Mouse (Mus musculus) layer of hippocampus, postnatal 25 days (tissue): ENCODE results near the gene AC140267.1. TPM values are rescaled to one million over a fixed set of nuclear protein-coding genes. Genes with fewer than 3 reads are reported as not detected.

ENCODE experiments used
- DNase-seq, 2 experiments: peaks; one replicate each; pipeline ENCODE4 v3.0.0; 2022; ENCODE audit warnings: mixed read lengths in 2 of 2, low spot score in 1 of 2; ENCODE audit errors: extremely low spot score in 1 of 2
- total RNA-seq, 2 experiments: library from RNA; stranded (reverse); gene quantifications; 2 replicates each; pipeline ENCODE4 v1.2.3; 2021

AC140267.1 gene
- total RNA-seq, 2 experiments from 2014 or later = 6.3 to 21.1 TPM

DNA sequence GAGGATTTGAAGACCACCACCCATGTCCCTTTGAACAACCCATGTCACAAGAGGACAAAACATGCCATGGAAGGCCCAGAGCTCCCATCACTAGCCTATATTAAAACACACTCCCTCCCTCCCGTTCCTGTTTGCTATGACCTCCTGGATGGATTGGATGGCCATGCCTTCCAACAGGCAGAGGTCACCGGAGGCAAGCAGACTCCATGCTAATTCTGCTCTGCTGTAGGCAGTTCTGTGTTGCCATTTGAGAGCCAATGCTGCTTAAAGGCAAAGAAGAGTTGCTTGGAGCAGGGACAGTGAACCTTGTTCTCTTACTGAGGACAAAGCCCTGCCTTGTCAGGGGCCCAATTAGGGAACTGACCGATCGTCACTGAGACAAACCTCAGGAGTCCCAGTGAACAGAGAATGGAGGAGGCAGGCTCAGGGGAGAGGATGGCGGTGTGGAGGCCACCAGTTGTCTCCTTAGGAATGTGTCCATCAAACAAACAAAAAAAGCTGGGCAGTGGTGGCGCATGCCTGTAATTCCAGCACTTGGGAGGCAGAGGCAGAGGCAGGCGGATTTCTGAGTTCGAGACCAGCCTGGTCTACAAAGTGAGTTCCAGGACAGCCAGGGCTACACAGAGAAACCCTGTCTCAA is 23.9 kb downstream of the AC140267.1 start:
- no peak for DNase-seq

DNA sequence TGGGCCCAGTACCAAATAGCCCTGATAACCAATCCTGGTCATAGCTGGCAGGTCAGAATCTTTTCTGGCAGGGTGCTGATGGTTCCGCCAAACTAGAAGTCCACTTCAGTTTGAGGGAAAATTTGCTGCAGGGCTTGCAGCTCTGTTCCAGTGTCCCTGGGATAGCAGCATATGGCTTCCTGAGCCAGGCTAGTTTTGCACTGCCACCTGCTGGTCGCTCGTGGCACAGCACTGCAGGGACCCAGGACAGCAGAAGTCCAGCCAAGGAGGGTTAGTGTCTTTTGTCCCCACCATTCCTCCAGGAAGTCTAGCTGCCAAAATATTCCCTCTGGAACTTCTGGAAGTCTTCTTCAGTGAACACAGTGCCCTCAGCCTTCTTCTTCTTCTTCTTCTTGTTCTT is 25.0 kb downstream of the AC140267.1 start:
- peak; percentile 79 to 97 for DNase-seq

DNA sequence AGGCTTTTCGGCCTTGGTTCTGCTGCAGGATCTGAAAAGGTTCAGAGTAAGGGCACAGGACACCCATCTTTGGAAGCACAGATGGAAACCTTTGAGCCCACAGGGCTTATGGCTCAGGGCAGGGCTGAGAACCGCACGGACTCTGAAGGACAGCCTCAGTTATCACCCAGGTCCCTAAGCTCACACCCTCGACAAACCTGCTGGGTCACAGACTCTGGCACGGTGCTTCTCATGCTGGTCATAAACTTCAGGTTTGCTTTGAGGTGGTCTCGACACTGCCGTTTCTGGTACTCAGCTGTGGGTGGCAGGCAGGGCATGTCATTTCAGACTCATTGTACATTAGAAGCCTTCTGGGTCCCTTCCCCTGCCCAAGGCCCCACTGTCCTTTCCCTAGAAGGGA is 25.5 kb downstream of the AC140267.1 start:
- DNase-seq = no peak

DNA sequence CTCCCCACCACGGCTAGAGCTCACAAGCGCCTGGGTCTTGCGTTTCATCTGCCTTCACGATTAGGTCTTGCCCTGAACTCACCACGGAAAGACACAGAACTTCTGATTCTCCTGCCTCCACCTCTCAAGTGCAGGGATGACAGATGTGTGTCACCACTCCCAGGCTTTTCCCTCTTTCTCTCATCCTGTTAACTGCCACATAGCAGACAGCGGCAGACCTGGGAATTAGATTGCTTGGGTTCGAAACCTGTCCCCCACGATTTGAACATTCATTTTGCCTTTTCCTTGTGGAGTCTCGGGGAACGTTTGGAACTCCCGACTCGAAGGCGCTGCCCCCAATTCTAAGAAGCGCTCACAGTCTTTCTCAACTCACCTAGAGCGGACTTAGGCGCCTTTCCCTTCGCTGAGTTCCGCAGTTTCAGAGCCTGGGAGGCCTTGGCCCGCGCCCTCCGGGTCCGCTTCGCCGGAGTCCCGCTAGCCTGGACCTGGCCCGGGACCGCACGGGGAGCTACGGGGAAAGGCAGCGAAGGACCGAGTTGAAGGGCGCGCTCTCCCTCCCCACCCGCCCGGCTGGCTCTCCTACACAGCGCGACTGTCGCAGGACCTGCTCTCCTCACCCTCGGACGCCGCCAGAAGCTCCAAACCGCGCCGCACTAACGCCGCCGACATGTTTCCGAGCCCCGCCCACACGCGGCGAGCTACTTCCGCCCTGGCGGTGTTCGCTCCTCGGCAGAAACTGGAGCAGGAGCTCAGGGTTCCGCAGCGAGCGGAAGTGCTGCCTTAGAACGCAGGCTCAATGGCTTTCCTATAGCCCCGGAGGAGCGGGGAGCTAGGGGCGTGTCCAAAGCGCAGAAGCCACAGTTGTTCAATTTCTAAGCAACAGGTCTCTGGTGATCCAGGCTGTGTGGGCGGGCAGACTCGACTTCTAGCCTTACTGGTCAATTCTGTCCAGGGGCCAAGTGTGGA is 28.3 kb downstream of the AC140267.1 start, which contains the start of gene Rps19bp1:
Gene Rps19bp1 (minus strand): TSS at position 706 of the 966 bp plus-strand sequence.
- peak; percentile 71 to 79 for DNase-seq

DNA sequence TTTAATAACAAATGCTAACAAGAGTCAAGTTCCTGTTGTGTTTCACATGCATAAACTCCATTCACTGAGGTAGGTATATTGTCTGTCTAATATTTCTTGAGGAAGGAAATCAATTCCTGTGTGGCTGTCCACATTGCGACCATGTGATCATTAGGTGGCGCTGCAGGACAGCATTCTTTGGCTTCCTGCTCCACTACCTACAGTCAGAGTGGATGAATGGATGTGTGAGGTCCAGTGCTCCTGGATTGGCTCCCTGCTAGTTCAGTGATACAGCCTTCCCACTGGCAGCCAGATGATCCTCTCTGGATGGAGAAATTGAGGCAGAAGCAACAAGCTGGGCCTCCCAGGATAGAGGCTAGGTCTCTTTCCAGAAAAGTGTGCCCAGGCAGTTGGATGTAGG is 30.6 kb downstream of the AC140267.1 start:
- DNase-seq = peak in 1 of 2 experiments; percentile 88

DNA sequence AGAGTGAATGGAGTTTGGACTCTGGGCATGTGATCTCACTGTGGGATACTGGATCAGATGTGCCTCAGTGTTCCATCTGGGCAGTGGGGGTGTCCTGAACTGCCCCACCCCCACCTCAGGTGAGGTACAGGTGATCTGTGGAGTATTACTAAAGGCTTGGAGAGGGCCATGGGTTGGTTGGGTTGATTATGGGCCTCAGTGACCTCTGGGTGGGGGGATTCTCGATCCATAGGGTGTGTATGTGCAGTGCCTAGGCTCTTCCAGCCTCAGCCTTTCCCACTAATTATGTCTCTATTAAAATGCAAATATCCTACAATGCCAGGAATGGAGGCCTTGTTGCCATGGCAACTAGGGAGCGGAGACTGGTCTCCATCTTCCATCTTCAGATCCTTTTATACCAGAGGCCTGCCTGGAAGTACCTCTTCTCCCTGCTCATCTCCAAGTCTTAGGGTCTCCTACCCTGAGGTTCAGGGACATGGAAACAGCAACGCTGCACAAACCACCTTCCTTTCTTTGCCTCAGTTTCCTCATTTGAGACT is 36.3 kb downstream of the AC140267.1 start:
- no peak for DNase-seq

DNA sequence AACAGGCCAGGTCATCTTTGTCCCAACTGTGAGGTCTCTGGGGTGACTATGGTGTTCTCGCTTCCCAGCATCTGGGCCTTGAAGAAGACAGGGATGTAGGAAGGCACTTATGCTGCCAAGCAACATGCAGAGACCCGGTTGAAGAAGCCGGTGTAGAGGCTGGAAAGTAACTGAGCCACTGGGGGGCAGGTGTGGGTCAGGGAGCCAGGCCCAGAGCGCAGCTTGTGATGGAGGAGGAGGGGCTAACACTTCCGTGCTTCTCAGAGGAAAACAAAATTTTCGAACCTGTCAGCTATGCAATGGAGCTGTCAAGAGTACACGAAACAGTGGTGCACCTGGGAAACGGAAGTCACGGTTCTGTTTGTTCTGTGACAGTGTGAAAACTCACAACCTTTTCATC is 41.5 kb downstream of the AC140267.1 start:
- DNase-seq = no peak

DNA sequence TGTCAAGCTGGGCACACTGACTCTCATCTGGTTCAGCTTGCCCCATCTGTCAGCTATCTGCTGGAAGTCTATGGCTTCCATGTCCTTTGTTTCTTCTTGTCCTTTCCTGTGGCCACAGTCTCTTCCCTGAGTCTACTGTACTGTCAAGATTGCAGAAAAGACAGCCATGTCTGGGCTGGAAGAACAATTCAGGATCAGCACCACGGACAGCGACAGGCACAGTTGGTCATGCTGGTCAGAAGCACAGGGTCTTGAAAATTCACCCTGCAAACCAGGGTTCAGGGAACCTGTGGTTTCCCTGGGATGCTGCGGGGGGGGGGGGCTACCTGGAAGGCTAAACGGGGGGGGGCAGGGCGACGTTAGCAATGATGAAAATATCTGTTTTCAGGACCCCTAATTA is 42.0 kb downstream of the AC140267.1 start:
- peak in 1 of 2 experiments; percentile 63 for DNase-seq

DNA sequence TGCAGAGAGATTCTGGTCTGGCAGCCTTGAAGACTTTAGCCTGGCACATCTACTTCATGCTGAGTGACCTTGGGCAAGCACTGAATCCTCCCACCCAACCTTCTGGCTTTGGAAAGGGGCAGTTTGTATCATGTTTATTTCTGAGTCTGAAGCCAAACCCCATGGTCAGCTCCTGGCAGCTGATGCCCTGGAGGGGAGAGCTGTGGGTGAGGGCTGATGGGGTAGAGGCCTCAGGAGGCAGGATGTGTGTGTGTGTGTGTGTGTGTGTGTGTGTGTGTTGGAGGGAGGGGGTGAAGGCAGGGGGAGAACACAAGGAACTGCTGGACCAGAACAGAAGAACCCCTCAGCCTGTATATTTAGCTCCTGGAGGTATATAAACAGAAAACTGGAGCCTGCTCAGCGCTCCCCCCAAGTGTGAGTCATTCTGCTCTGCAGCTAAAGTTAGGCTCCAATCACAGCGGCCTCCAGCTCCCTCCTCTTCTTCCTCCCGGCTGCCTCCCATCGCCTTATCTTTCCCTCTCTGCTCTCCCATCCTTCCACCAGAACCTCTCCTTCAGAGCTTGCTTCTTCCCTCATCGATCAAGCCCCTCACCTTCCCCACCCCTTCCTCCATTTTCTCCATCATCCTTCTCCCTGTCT is 42.6 kb downstream of the AC140267.1 start:
- DNase-seq = no peak

DNA sequence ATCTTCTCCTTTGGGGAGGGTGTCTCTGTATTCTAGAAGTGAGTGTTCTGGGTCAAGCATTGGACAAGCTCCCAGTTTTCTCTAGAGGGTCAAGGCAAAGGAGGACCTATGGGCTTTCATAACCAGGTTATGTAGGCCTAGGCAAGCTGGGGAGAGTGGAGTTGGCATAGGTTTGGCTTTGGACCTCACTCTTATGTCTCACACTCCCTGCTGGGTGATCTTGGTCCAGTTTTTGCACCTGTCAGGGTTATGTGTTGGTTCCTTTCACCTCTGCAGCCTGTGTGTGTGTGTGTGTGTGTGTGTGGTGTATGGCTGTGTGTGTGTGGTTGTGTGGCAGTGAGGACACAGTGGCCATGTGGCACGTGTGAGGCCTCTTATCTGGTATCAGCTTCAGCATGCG is 43.4 kb downstream of the AC140267.1 start:
- no peak for DNase-seq

DNA sequence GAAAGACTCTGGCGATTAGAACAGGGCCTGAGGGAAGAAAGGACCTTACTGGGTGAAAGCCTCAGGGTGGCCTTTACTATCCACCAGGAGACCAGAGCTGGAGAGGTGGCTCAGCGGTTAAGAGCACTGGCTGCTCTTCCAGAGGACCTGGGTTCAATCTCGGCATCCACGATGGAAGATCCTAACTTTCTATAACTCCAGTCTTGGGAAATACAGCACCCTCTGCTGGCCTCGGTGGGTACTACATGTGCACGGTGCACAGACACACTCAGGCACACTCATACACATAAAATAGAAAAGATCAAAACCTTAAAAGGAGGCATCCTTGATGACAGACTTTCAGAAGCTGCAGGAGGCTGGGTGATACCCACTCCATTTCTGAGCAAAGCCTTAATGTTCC is 45.0 kb downstream of the AC140267.1 start:
- peak in 1 of 2 experiments; percentile 57 for DNase-seq

Other genes with a start within 250 kb of the AC140267.1 start
- 10 to 100 TPM; 28.9 to 33.6 TPM for gene Pdgfb, start 220.9 kb upstream of the AC140267.1 start, total RNA-seq
- gene Syngr1, start 144.5 kb upstream of the AC140267.1 start, total RNA-seq = 100 to 1,000 TPM; 387 to 409 TPM
- 100 to 1,000 TPM; 494 to 606 TPM for gene Rpl3, start 144.0 kb upstream of the AC140267.1 start, total RNA-seq
- 10 to 100 TPM; 25.1 to 33.8 TPM for gene Tab1, start 102.7 kb upstream of the AC140267.1 start, total RNA-seq
- gene Mgat3, start 62.1 kb upstream of the AC140267.1 start, total RNA-seq = 100 to 1,000 TPM; 111 to 113 TPM
- gene Mief1, start 1.8 kb upstream of the AC140267.1 start, total RNA-seq = 10 to 100 TPM; 31.8 to 33.0 TPM
- 10 to 100 TPM; 91.2 to 93.1 TPM for gene Atf4, start 19.3 kb downstream of the AC140267.1 start, total RNA-seq
- 10 to 100 TPM; 30.8 to 35.6 TPM for gene Rps19bp1, start 28.5 kb downstream of the AC140267.1 start, total RNA-seq
- gene Cacna1i, start 51.4 kb downstream of the AC140267.1 start, total RNA-seq = 10 to 100 TPM; 39.7 to 43.4 TPM